16 mouse cellular contexts compared by ENCODE assay signal in the genomic region with DNA sequence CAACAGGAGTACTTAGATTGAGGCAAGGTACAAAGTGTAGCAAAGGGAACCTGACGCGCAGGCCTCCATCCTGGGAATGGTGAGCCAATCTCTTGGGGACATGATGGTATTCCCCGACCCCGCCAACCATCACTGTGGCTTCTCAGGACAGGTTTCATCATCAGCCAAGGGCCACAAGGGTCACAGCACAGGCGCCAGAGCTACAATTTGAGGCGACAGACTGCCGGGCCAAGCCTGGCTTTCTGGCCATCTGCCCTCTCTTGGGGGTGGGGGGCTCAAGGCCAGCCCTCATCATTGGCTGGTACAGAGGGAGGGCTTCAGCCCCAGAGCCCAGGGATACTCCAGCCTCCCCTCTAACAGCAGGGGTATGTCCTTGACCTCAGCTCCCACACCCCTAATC. TPM values are rescaled to one million over a fixed set of nuclear protein-coding genes. Genes with fewer than 3 reads are reported as not detected.
"Had no signal": no experiment of that assay in that cellular context is flagged by ENCODE, and none has a peak within 500 bp of the region (broad histone marks: within the 10 kb centered on the region; RNA-seq: fewer than 3 reads in every experiment).

No protein-coding gene starts in this region.

RNA-seq across cellular contexts. Expression of a gene that starts 1.6 kb away (rescaled TPM):
- total RNA-seq: layer of hippocampus, adult 2 months; layer of hippocampus, postnatal 25 days; left cerebral cortex, adult 18-20 months; left cerebral cortex, postnatal 25 days; midbrain, postnatal 0 days had no signal
- polyA plus RNA-seq: intestine, embryonic 16.5 days; kidney, postnatal 0 days; limb, embryonic 11.5 days; liver, embryonic 11.5 days; lung, postnatal 0 days; macrophage; midbrain, embryonic 12.5 days; midbrain, postnatal 0 days; neural tube, embryonic 11.5 days; neural tube, embryonic 14.5 days; stomach, embryonic 14.5 days had no signal

RNA-seq across cellular contexts. Expression of a gene that starts 21.0 kb away (rescaled TPM):
- total RNA-seq: layer of hippocampus, adult 2 months; layer of hippocampus, postnatal 25 days; left cerebral cortex, adult 18-20 months; left cerebral cortex, postnatal 25 days; megakaryocyte, adult 5-6 weeks; midbrain, postnatal 0 days had no signal
- polyA plus RNA-seq: intestine, embryonic 16.5 days; kidney, postnatal 0 days; limb, embryonic 11.5 days; liver, embryonic 11.5 days; lung, postnatal 0 days; macrophage; midbrain, embryonic 12.5 days; midbrain, postnatal 0 days; neural tube, embryonic 11.5 days; neural tube, embryonic 14.5 days; stomach, embryonic 14.5 days had no signal

RNA-seq across cellular contexts. Expression of a gene that starts 28.1 kb away (rescaled TPM):
- total RNA-seq: layer of hippocampus, adult 2 months; left cerebral cortex, postnatal 25 days had no signal
